Mouse (Mus musculus) fat pad, adult 2 months (tissue): Measurements from ENCODE around the gene Arhgef10l.

Experiments
- DNase-seq: peaks from one replicate; pipeline ENCODE4 v3.0.0-alpha.2; 2011; ENCODE audit warnings: low read depth, low spot score; ENCODE audit errors: extremely low read depth

Gene Arhgef10l

DNA sequence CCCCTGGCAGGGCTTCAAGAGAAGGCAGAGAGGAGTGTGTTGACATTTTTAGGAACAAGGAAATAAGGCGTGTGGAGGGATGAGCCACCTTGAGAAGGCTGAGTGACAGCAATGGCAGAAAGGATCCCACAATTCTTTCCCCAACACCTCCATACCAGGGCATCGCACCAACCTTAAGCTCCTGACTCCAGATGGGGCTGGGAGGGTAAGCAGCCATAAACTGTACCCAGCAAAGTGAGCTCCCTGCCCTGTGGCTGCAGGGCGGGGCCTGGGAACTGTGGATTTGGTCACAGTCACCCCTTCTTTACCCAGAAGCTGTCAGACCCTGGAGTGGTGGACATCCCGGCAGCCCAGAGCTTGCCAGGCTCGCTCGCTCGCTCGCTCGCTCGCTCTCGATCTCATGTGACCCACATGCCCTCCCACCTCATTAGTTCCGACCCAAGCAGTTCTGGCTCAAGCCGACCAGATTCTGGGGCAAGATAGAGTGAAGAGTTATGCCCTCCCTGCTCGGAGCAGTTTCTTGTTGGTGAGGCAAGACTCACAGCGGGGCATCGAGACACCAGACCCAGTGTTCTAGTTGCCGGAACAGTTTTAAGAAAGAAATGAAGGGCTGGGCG, 4.3 kb downstream of the Arhgef10l start:
- DNase-seq: no peak

DNA sequence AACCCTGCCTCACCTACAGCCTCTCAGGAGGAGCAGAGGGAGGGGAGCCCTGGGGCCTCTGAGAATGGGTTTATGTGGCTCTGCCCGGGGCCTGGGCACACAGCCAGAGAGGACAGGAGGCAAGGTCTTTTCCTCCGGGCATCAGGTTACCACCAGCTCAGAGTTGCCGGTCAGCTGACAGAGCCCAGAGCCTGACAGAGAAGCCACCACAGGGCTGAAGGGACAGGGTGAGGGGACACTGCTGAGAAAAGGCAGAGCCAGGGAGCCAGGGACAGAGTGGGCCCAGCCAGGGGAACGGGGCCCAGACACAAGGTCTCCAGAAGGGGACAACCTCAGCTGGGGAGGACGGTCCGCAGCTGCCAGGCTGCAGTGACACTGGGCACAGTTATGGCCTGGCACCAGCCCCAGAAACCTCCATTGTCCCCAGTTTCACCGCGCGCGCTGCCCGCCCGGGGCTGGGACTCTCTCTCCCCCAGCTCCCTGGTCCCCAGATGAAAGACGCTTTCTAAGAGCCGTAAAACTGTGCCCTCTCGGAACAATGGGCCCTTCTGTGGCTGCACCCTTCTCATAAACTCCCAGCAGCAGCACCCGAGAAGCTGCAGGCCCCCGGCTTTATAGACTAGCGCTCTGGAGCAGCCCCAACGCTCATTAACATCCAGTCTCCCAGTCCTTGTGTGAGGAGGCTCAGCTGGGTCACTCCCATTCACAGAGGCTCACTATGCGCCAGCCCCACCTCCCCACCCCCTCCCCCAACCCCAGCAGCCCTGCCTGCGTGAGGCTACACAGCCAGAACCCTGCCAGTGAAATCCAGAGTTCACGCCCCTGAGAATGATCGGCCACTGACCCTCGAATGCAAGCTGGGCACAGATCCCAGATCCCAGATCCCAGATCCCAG, 7.9 kb downstream of the Arhgef10l start:
- no peak for DNase-seq

DNA sequence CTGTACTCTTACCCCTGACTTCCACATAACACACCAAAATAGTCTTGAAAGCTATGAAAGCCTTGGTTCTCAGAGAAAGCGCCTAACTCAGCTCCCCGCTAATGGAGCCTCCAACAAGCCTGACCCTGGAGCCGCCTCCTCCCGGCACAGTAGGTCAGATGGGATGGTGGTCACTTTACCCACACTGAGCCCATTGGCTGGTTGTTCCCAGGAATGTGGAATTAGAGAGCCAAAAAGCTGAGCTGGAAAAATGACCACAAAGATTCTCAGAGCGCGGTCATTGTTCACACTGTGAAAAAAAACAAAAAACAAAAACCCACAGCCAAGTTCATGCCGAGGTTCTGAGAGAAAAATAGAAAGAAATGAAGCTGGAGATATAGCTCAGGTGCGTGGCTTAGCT, 9.3 kb downstream of the Arhgef10l start:
- DNase-seq: no peak

DNA sequence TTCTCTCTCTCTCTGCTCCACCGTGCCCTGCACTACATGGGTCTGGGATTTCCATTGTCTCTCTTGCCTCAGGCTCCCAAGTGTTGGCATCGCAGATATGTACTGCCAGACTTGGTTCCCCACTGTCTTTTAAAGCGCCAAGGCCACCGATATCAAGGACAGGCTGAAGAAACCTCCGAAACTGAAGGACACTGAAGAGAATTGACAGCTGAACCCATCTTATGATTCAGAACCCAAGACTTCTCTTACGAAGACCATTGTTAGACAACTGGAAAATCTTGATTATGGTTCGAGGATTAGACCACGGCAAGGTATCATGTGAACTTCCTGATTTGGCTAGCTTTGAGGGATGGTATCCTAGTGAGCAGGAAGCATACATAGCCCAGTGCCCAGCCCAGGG, 11.0 kb downstream of the Arhgef10l start:
- no peak for DNase-seq

GRCm38 (mm10) chr4:140653835-140654583, 11.8 kb downstream of the Arhgef10l start:
- no peak for DNase-seq

DNA sequence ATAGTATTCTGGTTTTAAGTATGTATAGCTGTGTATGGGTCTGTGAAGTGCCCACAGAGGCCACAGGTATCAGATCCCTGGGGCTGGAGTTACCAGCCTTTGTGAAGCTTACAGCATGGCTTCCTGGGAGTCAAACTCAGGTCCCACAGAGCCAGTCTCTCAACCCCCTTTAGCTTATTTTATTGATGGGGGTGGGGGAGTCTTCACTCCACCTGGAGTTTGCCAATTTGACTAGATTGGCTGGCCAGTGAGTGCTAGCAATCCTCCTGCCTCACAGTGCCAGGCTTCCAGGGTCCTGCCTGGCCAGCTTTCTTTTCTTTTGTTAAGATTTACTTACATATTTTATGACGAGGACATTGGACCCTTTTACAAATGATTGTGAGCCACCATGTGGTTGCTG, 16.1 kb downstream of the Arhgef10l start:
- DNase-seq: no peak

- DNase-seq: no peak
Measured at GRCm38 (mm10) chr4:140649207-140649591, 16.6 kb downstream of the Arhgef10l start.

DNA sequence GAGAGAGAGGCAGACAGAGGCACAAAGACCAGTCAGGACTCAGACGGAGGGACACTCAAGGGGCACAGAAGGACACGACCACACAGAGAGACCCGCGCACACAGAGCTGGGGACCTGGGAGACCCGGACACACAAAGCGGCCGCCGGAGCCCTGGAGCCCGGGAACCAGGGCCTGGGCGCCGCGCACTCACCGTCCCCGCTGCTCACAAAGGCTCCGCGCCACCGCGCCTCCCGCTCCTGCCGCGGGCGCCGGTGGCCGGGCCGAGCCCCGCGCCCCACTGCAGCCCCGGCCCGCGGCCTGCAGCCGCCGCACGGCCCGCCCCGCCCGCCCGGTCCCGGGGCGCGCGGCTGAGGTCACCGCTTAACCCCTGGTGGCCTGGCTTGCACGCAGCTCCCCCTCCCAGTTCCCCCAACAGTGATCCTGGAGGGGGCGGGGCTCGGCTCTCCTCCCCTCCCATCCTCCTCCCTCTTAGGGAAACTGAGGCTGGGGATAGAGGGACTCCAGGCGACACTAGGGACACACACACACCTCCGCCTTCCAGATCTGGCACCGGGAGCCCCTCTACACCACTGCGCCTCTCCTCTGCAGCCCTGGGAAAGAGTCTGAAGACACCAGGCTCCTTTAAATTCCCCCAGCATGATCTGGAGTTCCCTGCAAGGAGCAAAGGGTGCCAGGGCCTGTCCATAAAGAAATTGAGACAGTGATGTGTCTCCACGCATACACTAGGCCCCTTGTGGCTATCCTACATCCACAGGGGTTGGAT, 17.2 kb downstream of the Arhgef10l start:
- DNase-seq: no peak

GRCm38 (mm10) chr4:140647711-140648421, 17.9 kb downstream of the Arhgef10l start:
- DNase-seq: no peak

- DNase-seq: no peak
Measured at GRCm38 (mm10) chr4:140645638-140646037, 20.2 kb downstream of the Arhgef10l start.

DNA sequence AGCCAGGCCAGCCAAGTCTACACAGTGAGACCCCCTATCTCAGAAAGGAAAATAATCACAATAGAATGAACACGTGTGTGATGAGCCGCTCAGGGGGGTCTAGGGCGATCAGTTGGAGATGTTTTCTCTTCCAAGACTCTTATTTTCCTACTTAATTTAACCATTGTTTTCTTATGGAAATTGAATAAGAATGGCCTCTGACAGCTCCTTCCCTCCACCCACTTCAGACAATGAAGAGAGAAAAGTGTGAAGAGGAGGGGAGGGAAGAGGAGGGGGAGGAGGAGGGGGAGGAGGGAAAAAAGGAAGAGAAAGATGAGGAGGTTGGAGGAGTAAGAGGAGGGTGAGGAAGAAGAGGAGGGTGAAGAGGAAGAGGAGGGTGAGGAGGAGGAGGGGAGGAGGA, 21.1 kb downstream of the Arhgef10l start:
- no peak for DNase-seq

DNA sequence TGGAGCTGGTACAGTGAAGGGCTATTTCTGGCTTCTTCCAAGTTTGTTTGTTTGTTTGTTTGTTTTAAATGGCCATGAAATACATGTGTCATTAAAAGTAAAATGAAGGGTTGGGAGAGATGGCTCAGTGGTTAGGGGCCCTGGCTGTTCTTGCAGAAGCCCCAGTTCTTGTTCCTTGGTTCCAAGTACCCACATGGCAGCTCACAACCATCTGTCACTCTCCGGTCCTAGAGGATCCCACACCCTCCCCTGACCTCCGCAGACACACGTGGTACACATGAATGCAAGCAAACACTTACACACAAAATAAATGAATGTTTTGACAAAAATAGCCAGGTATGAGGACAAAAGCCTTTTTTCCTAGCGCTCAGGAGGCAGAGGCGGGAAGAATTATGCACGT, 21.5 kb downstream of the Arhgef10l start:
- no peak for DNase-seq

GRCm38 (mm10) chr4:140642378-140642777, 23.4 kb downstream of the Arhgef10l start:
- DNase-seq: no peak

- no peak for DNase-seq
Measured at GRCm38 (mm10) chr4:140641414-140641918, 24.3 kb downstream of the Arhgef10l start.

DNA sequence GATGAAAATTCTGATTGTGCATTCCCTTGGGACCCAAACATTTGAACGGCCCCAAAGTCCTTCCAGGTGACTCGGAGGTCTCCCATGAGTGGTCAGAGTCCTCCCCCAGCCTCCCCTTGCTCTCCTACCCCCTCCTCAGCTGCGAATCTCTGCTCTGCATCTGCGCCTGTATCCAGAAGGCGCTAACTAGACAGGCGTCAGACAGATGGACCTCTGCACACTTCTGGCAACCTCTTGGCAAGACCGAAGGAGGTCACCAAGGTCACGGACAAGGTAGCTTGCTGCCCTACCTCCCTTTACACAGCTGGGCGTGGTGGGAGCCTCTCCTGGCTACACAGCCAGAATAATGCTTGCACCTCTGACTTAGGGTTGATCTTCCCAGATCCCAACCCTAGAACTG, 25.1 kb downstream of the Arhgef10l start:
- DNase-seq: no peak

DNA sequence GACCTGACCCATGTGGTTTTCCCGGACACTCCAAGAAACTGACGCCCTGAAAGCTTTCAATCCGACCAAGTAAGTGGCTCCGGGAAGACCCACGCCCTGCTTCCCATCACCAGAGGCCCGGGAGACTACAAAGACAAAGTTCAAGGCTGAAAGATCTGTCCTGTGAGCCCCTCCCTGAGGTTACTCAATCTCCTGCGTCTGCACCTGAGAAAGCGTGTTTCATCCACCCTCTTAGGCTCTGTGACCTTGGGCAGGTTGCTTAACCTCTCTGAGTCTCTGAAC, 25.6 kb downstream of the Arhgef10l start:
- DNase-seq: no peak

DNA sequence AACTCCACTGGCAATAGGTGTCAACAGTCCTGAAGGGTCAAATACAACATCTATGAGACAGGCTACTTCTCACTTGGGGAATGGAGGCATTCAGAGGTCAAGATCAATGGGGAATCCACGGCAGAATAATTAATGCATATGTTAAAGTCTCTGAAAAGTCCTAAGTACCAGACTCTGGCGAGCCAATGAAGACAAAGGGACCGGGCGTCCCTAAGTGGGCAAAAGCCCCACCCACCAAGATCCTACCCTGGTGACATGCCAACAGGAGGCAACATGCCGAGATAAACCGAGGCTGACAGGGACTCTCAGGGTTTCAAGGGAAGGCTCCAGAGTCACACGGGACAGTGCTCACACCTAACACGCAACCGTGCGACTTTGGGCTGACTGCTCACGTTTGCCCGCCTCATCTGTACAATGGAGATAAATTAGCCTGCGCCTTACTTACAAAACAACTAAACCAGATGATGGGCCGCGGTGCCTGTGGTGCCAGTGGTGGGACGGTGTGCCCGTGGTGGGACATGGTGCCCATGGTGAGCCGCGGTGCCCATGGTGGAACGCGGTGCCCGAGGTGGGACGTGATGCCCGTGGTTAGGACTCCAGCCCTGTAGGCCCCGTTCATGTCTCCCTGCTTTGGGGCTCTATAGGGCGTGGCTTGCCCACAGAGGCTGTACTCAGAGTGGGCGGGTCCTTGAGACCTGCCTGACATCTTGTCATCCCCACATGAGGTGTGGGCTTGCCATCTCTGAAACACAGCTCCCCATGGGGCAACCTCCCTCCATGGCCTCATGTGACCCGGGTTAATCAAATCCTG, 26.2 kb downstream of the Arhgef10l start:
- DNase-seq: no peak

- no peak for DNase-seq
Measured at GRCm38 (mm10) chr4:140638591-140638990, 27.2 kb downstream of the Arhgef10l start.

DNA sequence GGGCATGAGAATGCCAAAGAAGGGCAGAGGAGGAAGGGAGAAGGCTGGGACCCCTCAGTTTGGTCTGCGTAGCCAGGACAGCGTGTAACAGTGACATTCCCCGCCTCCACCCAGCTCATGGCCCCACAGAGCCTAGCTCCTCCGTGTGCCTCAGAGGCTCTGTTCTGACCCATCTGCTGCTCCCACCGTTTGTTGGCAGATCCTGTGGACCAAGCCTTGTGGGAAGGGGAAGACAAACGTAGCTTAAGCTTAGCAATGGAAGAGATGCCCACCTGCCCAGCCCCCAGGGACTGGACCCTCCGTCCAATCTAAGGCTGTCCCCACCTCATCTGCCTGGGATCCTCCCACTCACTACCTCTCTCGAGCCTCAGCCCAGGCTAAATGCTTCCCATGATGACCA, 28.5 kb downstream of the Arhgef10l start:
- no peak for DNase-seq
